ENCODE assay signal across 7 mouse cellular contexts in the genomic region with DNA sequence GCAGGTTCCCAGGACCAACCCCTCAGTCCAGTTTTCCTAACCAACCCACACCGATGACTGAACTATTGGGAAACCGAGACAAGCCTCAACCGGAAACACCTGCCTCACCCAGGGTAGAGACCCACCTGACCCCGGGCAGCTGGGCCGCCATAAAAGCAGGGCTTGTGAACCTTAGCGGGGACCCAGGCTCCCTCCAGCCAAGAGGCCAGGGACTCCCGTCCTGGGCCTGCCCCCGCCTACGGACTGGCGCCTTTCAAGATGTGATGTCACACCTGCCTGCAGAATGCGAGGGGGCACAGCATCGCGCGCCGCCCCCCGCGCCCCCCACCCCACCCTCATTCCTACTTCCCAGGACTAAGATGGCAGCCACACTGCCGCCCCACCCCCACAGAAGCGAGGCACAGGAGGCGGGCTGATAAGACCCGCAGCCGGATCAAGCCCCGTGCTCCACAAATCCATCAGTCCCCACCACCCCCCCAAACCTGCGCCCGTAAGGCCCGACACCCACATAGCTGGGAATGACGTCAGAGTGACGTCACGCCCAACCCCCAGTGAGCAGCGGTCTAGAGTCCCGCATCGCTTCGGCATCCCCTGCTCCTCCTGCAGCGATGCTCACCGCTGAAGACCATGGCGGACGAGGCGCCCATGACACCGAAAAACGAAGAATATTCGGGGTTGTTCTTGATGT. TPM values are rescaled to one million over a fixed set of nuclear protein-coding genes. Genes with fewer than 3 reads are reported as not detected.
DNase-seq lines count a peak whose midpoint lies in the region; ATAC-seq lines count a peak whose summit lies in the region.

No protein-coding gene starts in this region.

- ATAC-seq in activated CD4-positive, CD25-positive, alpha-beta regulatory T cell, adult 4 months: peak; percentile 46
- ATAC-seq in hindbrain, embryonic 14.5 days (ENCODE audit: low FRiP score): peak; percentile 63

- intact Hi-C loops in left cerebral cortex, postnatal 10 days (cut with DNase I): no loop called here

- DNase-seq in cerebellum, postnatal 10 days: peak; percentile 85 to 87
- DNase-seq in frontal cortex, postnatal 14 days (ENCODE audit: low spot score in 2 of 2): peak; percentile 67 to 74
- DNase-seq in hindbrain, embryonic 14.5 days (ENCODE audit: low spot score): peak; percentile 74
- DNase-seq in left cerebral cortex, postnatal 10 days (ENCODE audit: extremely low spot score in 1 of 2, low spot score in 2 of 2): peak; percentile 68 to 86
- DNase-seq in right cerebral cortex, postnatal 36 days (ENCODE audit: low spot score in 2 of 2): peak; percentile 61 to 69

- H3K36me3 ChIP-seq in hindbrain, embryonic 14.5 days (replicated peaks; ENCODE audit: control insufficient read depth, insufficient read depth): peaks cover 23% of the 10 kb centered on the region
- H3K36me3 ChIP-seq in megakaryocyte, embryonic 14.5 days (replicated peaks; ENCODE audit: low read length): peaks cover 37% of the 10 kb centered on the region

- H3K9me3 ChIP-seq in hindbrain, embryonic 14.5 days (ENCODE audit: control insufficient read depth, low read length): no peaks in the 10 kb centered on the region
- H3K9me3 ChIP-seq in megakaryocyte, embryonic 14.5 days: no peaks in the 10 kb centered on the region

- peaks cover 27% of the 10 kb centered on the region for H3K4me1 ChIP-seq in hindbrain, embryonic 14.5 days (replicated peaks; ENCODE audit: control insufficient read depth, insufficient read depth, low read length)
- peaks cover 74% of the 10 kb centered on the region for H3K4me1 ChIP-seq in megakaryocyte, embryonic 14.5 days

- H3K27me3 ChIP-seq in hindbrain, embryonic 14.5 days (ENCODE audit: control insufficient read depth, insufficient read depth, low read length): no peaks in the 10 kb centered on the region
- H3K27me3 ChIP-seq in megakaryocyte, embryonic 14.5 days (replicated peaks): no peaks in the 10 kb centered on the region

- H3K27ac ChIP-seq in hindbrain, embryonic 14.5 days: peak overlapping the region; percentile 97

- H3K9ac ChIP-seq in hindbrain, embryonic 14.5 days: peak overlapping the region; percentile 97

- peak overlapping the region; percentile 97 for H3K4me3 ChIP-seq in hindbrain, embryonic 14.5 days (replicated peaks; ENCODE audit: low read length)
- H3K4me3 ChIP-seq in megakaryocyte, embryonic 14.5 days (replicated peaks): peak overlapping the region; percentile 99

- 2% methylated on average over 39 of the region's 41 CpGs for WGBS in hindbrain, embryonic 14.5 days

- peak overlapping the region; percentile 76 for H3K4me2 ChIP-seq in hindbrain, embryonic 14.5 days (replicated peaks)

RNA-seq across cellular contexts. Expression of gene Atp6v0c, which starts 0.8 kb away (rescaled TPM):
- 100 to 1,000 TPM; 152 to 192 TPM for polyA plus RNA-seq in activated CD4-positive, CD25-positive, alpha-beta regulatory T cell, adult 4 months (2017; shearing (Covaris generic))
- polyA plus RNA-seq in hindbrain, embryonic 14.5 days (2014; fragmentation: Nextera tagmentation; extraction: Ambion mirVana): 1,495 and 1,569 TPM in 2 replicates
- total RNA-seq in left cerebral cortex, postnatal 10 days (2021): 1,000 to 10,000 TPM; 1,322 to 1,387 TPM
- 252 and 695 TPM in 2 replicates for polyA plus RNA-seq in megakaryocyte, embryonic 14.5 days (2012; ENCODE audit: insufficient read depth, low replicate concordance)

RNA-seq across cellular contexts. Expression of gene Amdhd2, which starts 5.2 kb away (rescaled TPM):
- polyA plus RNA-seq in activated CD4-positive, CD25-positive, alpha-beta regulatory T cell, adult 4 months (2017; shearing (Covaris generic)): 10 to 100 TPM; 23.1 to 34.5 TPM
- polyA plus RNA-seq in hindbrain, embryonic 14.5 days (2014; fragmentation: Nextera tagmentation; extraction: Ambion mirVana): 29.1 and 30.6 TPM in 2 replicates
- 10 to 100 TPM; 33.3 to 36.0 TPM for total RNA-seq in left cerebral cortex, postnatal 10 days (2021)
- 68.6 and 109 TPM in 2 replicates for polyA plus RNA-seq in megakaryocyte, embryonic 14.5 days (2012; ENCODE audit: insufficient read depth, low replicate concordance)

RNA-seq across cellular contexts. Expression of gene Pdpk1, which starts 18.0 kb away (rescaled TPM):
- 10 to 100 TPM; 43.3 to 47.7 TPM for polyA plus RNA-seq in activated CD4-positive, CD25-positive, alpha-beta regulatory T cell, adult 4 months (2017; shearing (Covaris generic))
- polyA plus RNA-seq in hindbrain, embryonic 14.5 days (2014; fragmentation: Nextera tagmentation; extraction: Ambion mirVana): 71.3 and 75.1 TPM in 2 replicates
- total RNA-seq in left cerebral cortex, postnatal 10 days (2021): 10 to 100 TPM; 75.3 to 81.9 TPM
- polyA plus RNA-seq in megakaryocyte, embryonic 14.5 days (2012; ENCODE audit: insufficient read depth, low replicate concordance): 11.7 and 45.6 TPM in 2 replicates

RNA-seq across cellular contexts. Expression of gene Tbc1d24, which starts 36.6 kb away (rescaled TPM):
- polyA plus RNA-seq in activated CD4-positive, CD25-positive, alpha-beta regulatory T cell, adult 4 months (2017; shearing (Covaris generic)): under 1 TPM; 0.45 to 0.60 TPM
- polyA plus RNA-seq in hindbrain, embryonic 14.5 days (2014; fragmentation: Nextera tagmentation; extraction: Ambion mirVana): 27.1 and 27.6 TPM in 2 replicates
- 10 to 100 TPM; 70.4 to 74.8 TPM for total RNA-seq in left cerebral cortex, postnatal 10 days (2021)
- 1.1 TPM in 1 of 2 replicates, not detected in the other for polyA plus RNA-seq in megakaryocyte, embryonic 14.5 days (2012; ENCODE audit: insufficient read depth, low replicate concordance)

RNA-seq across cellular contexts. Expression of gene Ntn3, which starts 40.6 kb away (rescaled TPM):
- polyA plus RNA-seq in activated CD4-positive, CD25-positive, alpha-beta regulatory T cell, adult 4 months (2017; shearing (Covaris generic)): not detected
- polyA plus RNA-seq in hindbrain, embryonic 14.5 days (2014; fragmentation: Nextera tagmentation; extraction: Ambion mirVana): 3.9 and 5.0 TPM in 2 replicates
- 10 to 100 TPM; 13.1 to 14.4 TPM for total RNA-seq in left cerebral cortex, postnatal 10 days (2021)
- polyA plus RNA-seq in megakaryocyte, embryonic 14.5 days (2012; ENCODE audit: insufficient read depth, low replicate concordance): 0.25 TPM in 1 of 2 replicates, not detected in the other

Comparison
In these comparisons a context has a peak if more than half of its experiments do, and no peak if none do; other contexts are left out.
1. Peak in every context shown above with its lines: DNase-seq, ATAC-seq, H3K4me3 ChIP-seq and H3K27ac ChIP-seq.